Mouse (Mus musculus): ENCODE data around the gene Dcst1. TPM values are rescaled to one million over a fixed set of nuclear protein-coding genes. Genes with fewer than 3 reads are reported as not detected.

Dcst1 gene
- total RNA-seq, 2 experiments from 2014 or later: not detected

- intact Hi-C loops (cut with DNase I): loop anchor here (1.0 kb wide), 1 partner anchor 107 kb away; no protein-coding TSS in a partner anchor
- peak overlapping the region; percentile 80 for H3K4me3 ChIP-seq
These were observed 12.8 kb upstream of the Dcst1 start for GRCm38 (mm10) chr3:89377831-89378230.

GRCm38 (mm10) chr3:89373581-89374231 lies 8.7 kb upstream of the Dcst1 start:
- Histone ChIP-seq H3K27ac (no peak overlapping the region), H3K4me3 (no peak overlapping the region)
- TF ChIP-seq CTCF (IDR thresholded peaks at IDR 0.05): no peak
- intact Hi-C loops (cut with DNase I): no loop called here
- no peak for DNase-seq

More at GRCm38 (mm10) chr3:89377831-89378230, 12.8 kb upstream of the Dcst1 start:
- peak overlapping the region; percentile 84 for H3K27ac ChIP-seq
- no peak for DNase-seq
- no peak for TF ChIP-seq CTCF (IDR thresholded peaks at IDR 0.05)

DNA sequence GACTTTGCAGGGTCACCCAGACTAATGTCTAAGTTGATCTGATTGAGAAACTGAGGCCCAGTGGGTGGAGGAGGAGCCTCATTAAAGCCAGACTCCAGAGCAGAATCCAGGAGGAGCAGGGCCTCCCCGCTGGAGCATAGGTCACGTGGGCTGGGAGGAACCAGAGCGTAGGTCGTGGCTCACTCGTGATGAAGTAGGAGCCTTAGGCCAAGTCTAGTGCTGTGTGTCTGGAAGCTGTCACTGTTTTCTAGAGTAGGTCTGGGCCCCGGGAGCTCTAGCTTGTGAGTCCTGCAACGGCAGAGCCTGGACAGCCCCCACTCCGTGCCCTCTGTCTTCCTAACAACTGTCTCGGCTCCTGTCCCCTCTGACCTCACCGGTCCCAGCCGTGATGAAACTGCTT lies 2.3 kb upstream of the Dcst1 start:
- no peak overlapping the region for H3K4me3 ChIP-seq
- intact Hi-C loops (cut with DNase I): no loop called here
- H3K27ac ChIP-seq: no peak overlapping the region
- TF ChIP-seq CTCF (IDR thresholded peaks at IDR 0.05): no peak
- DNase-seq: no peak

DNA sequence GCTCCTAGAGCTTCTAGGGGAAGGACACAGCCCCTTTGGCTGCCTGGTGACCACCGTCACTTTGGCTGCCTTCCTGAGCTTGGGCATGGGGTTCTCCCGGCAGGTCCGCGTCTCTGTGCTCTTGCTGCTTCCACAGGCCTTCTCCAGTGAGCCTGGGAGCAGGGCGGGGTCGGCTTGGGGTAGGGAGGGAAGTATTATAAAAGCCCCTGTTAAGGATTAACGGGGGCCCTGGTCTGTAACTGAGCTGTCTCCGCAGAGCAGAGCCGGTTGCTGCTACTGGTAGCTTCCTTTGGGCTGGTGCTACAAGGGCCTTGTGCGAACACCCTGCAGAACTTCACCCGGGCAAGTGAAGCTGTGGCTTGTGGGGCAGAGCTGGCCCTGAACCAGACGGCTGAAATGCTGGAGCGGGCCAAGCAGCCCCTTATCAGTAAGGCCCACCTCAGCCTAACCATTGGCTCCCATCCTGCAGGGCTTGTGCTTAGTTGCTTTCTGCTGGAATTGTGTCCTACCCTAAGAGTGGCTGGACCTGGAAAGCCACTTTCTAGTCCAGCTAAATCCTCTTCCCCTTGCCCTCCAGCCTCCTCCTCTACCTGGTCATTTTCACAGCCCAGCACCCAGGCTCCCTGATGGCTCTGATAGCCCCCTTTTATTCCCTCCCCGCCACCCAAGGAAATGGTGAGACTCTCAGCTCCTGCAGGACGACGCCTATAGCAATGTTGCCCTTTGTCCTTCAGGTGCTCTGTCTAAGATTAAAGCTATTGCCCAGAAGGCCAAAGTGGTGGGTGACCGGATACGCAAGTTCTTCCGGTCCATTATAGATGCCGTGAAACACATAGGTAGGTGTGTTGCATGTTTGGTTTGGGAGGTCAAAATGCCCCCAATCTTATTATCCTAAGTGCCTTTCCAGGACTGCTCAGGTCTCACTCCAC lies 697 bp upstream of the Dcst1 start:
- no peak for TF ChIP-seq CTCF (IDR thresholded peaks at IDR 0.05)
- H3K4me3 ChIP-seq: no peak overlapping the region
- no peak overlapping the region for H3K27ac ChIP-seq
- intact Hi-C loops (cut with DNase I): no loop called here
- DNase-seq: no peak

DNA sequence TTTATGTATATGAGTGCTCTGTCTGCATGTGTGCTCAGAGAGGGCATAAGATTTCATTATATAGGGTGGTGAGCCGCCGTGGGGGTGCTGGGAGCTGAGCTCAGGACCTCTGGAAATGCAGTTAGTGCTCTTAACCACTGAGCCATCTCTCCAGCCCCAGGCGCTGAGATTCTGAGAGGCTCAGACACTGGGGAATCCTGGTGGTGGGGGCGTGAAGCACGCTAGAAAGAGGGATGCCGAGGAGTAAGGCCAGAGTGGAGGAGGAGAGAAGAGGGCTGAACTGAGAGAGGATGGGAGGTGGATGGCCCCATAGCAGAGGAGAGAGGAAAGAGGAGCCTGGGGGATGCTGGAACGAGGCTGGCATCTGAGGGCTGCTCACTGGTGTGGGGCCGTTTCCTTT lies 422 bp downstream of the Dcst1 start:
- TF ChIP-seq CTCF (IDR thresholded peaks at IDR 0.05): no peak
- no peak for DNase-seq
- intact Hi-C loops (cut with DNase I): no loop called here
- H3K4me3 ChIP-seq: no peak overlapping the region
- H3K27ac ChIP-seq: no peak overlapping the region

- no peak for TF ChIP-seq CTCF (IDR thresholded peaks at IDR 0.05)
- H3K27ac ChIP-seq: no peak within 1 kb of the TSS
- no peak within 1 kb of the TSS for H3K4me3 ChIP-seq
- DNase-seq: no peak
- intact Hi-C loops (cut with DNase I): no loop called here
These were observed 3.4 kb downstream of the Dcst1 start, which contains the start of gene Dcst2 for GRCm38 (mm10) chr3:89361675-89362074. TSS of gene Dcst2 (plus strand) at chr3:89361975.

DNA sequence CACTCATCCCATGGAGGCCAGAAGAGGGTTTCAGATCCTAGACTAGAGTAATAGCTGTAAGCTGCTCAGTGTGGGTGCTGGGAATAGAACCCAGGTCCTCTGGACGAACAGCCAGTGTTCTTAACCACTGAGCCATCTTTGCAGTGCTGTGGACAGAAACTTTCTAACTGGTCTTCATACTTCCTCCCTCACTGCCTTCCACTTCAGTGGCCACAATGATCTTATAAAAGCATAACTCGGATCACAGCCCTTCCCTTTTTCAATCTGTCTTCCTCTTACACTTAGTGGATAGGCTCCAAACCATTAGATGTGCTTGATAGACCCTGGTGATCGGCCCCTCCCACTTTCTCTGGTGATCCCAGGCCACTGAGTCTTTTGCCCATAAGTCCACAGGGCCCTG lies 4.8 kb downstream of the Dcst1 start:
- intact Hi-C loops (cut with DNase I): no loop called here
- no peak overlapping the region for H3K4me3 ChIP-seq
- TF ChIP-seq CTCF (IDR thresholded peaks at IDR 0.05): no peak
- no peak overlapping the region for H3K27ac ChIP-seq
- no peak for DNase-seq

GRCm38 (mm10) chr3:89359630-89360029 lies 5.4 kb downstream of the Dcst1 start:
- no peak for TF ChIP-seq CTCF (IDR thresholded peaks at IDR 0.05)
- intact Hi-C loops (cut with DNase I): no loop called here
- no peak overlapping the region for H3K27ac ChIP-seq
- H3K4me3 ChIP-seq: no peak overlapping the region
- no peak for DNase-seq

GRCm38 (mm10) chr3:89356029-89356428 lies 9.0 kb downstream of the Dcst1 start:
- no peak overlapping the region for H3K27ac ChIP-seq
- DNase-seq: no peak
- intact Hi-C loops (cut with DNase I): no loop called here
- TF ChIP-seq CTCF (IDR thresholded peaks at IDR 0.05): no peak
- H3K4me3 ChIP-seq: no peak overlapping the region

GRCm38 (mm10) chr3:89355512-89355902 lies 9.5 kb downstream of the Dcst1 start:
- no peak for TF ChIP-seq CTCF (IDR thresholded peaks at IDR 0.05)
- Histone ChIP-seq H3K27ac (peak overlapping the region; percentile 43; the same call in 1 of the 2 replicates), H3K4me3 (no peak overlapping the region)
- intact Hi-C loops (cut with DNase I): loop anchor here (2.0 kb wide), 2 partner anchors 15 to 39 kb away; no protein-coding TSS in a partner anchor
- DNase-seq: no peak

DNA sequence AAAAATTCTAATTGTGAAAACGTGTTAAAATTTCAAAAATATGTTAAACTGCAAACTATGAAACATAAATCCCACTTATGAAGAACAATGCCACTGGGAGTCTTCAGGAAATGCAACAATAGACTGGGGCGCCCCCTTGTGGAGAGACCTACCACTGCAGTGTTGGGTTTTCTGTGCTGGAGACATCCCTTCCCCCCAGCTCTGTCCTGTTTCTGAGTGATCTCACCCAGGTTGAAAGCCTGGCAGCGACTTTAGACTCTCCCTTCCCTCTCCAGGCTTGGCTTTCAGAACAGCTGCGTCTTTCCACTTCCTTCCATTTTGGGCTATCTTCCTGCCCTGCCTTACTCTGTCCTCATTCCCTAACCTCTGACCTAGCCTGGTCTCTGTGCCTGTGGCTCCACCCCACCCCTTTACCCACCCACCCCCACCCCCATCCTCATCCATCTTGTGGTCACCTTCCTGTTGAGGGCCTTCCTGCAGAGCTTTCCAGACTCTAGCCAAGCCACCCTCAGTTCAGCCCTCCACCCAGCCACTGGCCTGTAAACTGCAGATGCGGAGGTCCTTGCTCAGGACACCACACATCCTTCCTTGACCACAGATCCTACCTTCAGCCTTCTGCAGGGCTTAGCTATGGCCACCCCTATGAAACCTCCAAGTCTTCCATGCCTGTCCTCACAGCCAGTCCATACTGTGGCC lies 10.1 kb downstream of the Dcst1 start:
- peak; percentile 100 for TF ChIP-seq CTCF (IDR thresholded peaks at IDR 0.05)
- H3K27ac ChIP-seq: peak overlapping the region; percentile 43; the same call in 1 of the 2 replicates
- peak; percentile 83 for DNase-seq
- intact Hi-C loops (cut with DNase I): loop anchor here (2.0 kb wide), 2 partner anchors 14 to 38 kb away; no protein-coding TSS in a partner anchor
- H3K4me3 ChIP-seq: no peak overlapping the region

- Histone ChIP-seq H3K4me3 (no peak overlapping the region), H3K27ac (no peak overlapping the region)
- no peak for TF ChIP-seq CTCF (IDR thresholded peaks at IDR 0.05)
- intact Hi-C loops (cut with DNase I): no loop called here
- no peak for DNase-seq
These were observed 13.8 kb downstream of the Dcst1 start for GRCm38 (mm10) chr3:89351271-89351670.
